Mouse (Mus musculus) gastrocnemius, postnatal 25 days (tissue): ENCODE results near the gene Lhfpl5. TPM values are rescaled to one million over a fixed set of nuclear protein-coding genes. Genes with fewer than 3 reads are reported as not detected.

Experiments
- DNase-seq: peaks from one replicate; pipeline ENCODE4 v3.0.0; 2022
- microRNA-seq, 2 experiments: library from miRNA; unstranded; fragments of <30 nt; microRNA quantifications; one replicate each; pipeline ENCODE4 v1.2.0; 2021; ENCODE audit warnings: borderline replicate concordance in 2 of 2
- total RNA-seq, 2 experiments: library from RNA; stranded (reverse); gene quantifications; 1 replicate in 1 of 2; 2 replicates in 1 of 2; pipeline ENCODE4 v1.2.3; 2021

Lhfpl5 gene
- total RNA-seq, 2 experiments from 2014 or later, result not detected

GRCm38 (mm10) chr17:28628248-28629124, 53.0 kb downstream of the Lhfpl5 start:
- DNase-seq, result no peak

DNA sequence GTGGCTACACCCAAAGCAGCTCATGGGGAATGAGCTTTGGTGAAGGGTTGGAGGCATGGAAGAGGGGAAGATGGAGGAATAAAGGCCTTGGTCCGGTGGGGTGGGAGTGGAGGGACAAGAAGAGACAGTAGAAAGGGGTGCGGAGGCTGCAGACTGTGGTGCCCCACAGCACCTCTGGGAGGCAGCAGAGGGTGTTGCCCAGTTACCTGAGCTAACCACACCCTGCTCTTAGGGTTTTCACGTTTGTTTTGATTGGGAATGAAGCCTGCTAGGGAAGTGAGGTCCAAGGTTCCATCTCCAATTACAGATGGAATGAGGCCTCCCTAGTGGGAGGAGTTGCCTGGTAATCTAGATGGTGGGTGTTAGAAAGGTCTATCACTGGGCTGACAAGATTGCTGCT, 53.7 kb downstream of the Lhfpl5 start:
- DNase-seq, result no peak

Small RNAs within 50 kb of the gene (microRNA-seq; reads per million reads assigned to microRNA genes)
- gene Gm25195 (0 reads per million in 2 experiments), gene Mir6969 (0 reads per million in 2 experiments)

Other genes starting within 250 kb of the Lhfpl5 start
- 100 to 1,000 TPM; 364 to 390 TPM for gene Rpl10a, start 247.2 kb upstream of the Lhfpl5 start, total RNA-seq
- 1 to 10 TPM; 6.9 to 8.8 TPM for gene Tead3, start 224.8 kb upstream of the Lhfpl5 start, total RNA-seq
- gene Tulp1, start 210.4 kb upstream of the Lhfpl5 start, total RNA-seq, result not detected
- 10 to 100 TPM; 61.0 to 63.6 TPM for gene Fkbp5, start 58.1 kb upstream of the Lhfpl5 start, total RNA-seq
- gene Armc12, start 44.8 kb upstream of the Lhfpl5 start, total RNA-seq, result not detected
- not detected for gene Clpsl2, start 26.2 kb upstream of the Lhfpl5 start, total RNA-seq
- not detected for gene Clps, start 14.9 kb upstream of the Lhfpl5 start, total RNA-seq
- gene Srpk1, start 47.1 kb downstream of the Lhfpl5 start, total RNA-seq, result 10 to 100 TPM; 25.0 to 31.4 TPM
- under 1 TPM in 1 of 2 experiments, not detected in 1; 0.27 TPM for gene Slc26a8, start 114.6 kb downstream of the Lhfpl5 start, total RNA-seq
- 10 to 100 TPM; 68.0 to 81.3 TPM for gene Mapk14, start 115.7 kb downstream of the Lhfpl5 start, total RNA-seq
- gene AC170998.1, start 150.4 kb downstream of the Lhfpl5 start, total RNA-seq, result under 1 TPM in 1 of 2 experiments, not detected in 1; 0.94 TPM
- gene Mapk13, start 193.7 kb downstream of the Lhfpl5 start, total RNA-seq, result under 1 TPM in 1 of 2 experiments, not detected in 1; 0.16 TPM
- gene Brpf3, start 225.4 kb downstream of the Lhfpl5 start, total RNA-seq, result 10 to 100 TPM; 12.1 to 12.3 TPM